Mouse (Mus musculus): ENCODE measurements at regions not wholly inside any gene's neighbourhood (a gene's known extent, or its start where the extent isn't known, plus 50 kb on each side); places are given as distances from the start of the nearest gene placed in this dataset.
"Not testable (repeated sequence)": the region's sequence is repeated elsewhere in the genome, so short reads cannot be mapped to it uniquely, and the experiment has no call there.

DNA sequence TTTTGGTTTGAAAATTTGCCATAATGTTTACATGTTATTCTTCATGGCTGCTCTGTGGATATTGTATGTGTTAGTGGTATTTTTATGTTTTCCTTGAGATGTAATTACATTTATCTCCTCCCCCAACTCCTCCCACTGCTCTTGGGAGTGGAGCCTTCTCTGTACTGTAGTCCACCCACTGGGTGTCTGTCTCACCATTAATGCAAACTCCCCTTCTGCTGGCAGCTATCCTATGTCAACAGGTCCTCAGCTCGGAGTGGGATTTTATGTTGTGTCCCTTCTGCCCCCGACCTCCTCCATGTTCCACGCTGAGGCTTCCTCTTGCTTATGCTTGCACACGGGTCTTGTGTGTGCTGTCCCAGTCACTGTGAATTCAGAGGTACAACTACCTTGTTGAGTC is 330.3 kb upstream of the Tmc3 start:
- no peak for DNase-seq

DNA sequence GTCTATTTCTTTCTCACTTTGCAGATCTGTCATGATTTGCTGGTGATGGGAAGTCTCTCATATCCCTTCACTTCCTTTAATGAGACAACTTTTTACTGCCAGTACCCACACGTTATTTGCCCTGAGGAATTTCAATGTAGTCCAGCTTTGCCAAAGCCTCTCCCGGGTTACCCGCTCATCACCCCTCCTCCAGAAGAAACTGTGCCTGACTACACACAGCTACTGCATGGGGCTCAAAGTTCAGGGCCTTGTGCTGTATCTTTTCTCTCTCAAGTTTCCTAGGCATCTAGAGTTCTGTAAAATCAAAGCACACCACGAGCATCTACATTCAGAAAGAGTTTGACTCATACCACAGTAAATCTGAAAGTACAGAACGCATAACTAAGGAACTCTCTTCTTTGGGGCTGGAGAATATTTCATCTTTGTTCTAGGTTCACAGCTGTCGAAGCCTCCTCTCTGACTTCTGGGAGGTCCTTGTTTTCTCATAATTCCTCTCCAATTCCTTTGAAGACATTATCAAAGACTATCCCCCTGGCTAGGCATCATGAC is 328.4 kb upstream of the Tmc3 start:
- DNase-seq = no peak

DNA sequence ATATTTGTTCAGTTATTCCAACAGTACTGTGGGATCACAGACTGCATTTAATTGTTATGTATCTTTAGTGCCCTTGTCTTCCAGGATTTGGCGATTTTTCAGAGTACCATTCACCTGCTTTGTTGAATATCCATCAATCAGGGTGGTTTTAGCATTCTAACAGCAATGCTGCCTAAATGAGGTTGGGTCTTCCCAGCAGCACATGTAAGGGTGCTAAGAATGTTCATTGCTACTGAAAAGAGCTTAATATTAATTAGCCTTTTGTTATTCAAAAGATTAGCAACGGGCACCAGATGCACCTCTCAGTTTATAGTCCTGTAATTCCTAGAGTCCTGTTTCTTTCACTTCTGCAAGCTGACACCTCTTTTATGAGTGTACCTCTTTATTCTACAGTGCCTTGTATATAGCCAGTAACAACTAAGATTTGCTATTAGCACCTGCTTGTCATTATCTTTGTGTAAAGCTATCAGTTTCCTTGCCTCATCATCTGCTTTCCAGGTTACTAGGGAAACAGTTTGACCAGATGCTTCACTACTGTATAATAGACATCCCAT is 326.3 kb upstream of the Tmc3 start:
- no peak for DNase-seq

DNA sequence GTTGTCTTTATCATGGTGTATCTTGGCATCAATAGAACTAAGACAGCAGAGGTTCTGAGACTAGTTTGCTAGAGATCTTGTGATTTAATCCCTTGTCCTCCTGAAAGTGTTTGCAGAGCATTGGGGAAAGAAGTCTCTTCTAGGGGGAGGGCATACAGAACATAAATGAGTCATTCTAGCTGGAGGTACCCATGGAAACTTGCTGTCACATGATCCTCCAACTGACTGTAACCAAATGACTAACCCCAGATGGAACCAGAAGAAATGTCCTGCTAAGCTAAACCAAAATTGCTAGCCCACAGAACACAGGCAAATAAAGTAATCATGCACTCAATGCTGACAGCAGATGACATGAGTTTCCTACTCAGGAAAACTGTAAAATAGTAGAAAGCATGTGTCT is 323.2 kb upstream of the Tmc3 start:
- no peak for DNase-seq

DNA sequence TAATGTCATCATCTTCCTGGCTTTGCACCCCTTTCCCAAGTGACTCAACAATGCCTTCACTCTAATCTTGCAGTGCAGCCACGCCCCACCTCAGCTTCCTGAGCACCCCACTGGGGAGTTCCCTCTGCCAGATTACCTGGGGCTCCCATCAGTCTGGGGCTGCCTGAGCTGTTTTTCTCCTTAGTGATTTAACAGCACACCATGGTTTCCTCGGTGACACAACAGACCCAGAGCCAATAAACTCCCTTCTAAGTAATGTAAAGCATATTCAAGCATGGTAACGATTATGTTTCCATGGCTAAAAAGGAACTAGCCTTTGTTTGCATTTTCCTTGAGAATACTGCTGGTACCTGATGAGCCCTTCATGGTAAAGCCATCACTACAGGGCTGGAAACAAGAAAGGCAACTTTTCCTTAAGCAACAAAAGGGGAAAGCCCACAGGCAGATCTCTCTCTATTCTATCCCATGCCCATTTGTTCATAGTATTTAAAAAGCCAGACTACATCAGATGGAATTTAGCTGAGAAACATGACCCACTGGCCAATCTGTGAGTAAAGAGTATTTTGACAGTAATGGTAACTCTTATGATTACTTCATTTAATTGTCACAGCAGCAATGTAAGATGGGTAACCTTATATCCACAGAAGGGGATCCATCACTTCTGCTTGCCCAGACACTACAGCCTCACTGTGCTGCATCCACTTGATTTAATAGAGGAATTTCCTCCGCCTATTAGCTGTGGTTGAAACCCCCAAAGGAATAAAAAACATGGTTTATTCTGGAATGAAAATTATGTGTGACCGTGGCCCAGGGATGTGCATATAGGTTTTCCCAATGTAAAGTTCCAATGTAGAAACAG is 294.6 kb upstream of the Tmc3 start:
- DNase-seq = no peak

DNA sequence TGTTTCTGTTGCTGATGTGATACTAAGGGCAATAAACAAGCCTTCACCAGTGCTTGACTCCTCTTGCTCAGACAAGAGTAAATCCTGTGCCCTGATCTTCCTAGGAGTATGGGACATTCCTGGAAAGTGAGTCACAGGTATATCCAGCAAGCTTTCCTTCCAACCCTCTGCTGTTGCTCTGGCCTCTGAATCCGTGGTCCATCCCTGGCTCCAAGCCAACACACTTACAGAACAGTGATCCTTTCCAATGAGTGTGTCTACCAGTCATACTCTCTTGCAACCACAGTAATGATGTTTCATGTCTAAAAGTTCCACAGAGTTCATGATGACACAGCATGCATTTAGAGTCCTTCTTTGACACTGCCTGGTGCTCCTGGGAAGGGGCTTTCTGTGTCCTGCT is 277.6 kb upstream of the Tmc3 start:
- DNase-seq = no peak

DNA sequence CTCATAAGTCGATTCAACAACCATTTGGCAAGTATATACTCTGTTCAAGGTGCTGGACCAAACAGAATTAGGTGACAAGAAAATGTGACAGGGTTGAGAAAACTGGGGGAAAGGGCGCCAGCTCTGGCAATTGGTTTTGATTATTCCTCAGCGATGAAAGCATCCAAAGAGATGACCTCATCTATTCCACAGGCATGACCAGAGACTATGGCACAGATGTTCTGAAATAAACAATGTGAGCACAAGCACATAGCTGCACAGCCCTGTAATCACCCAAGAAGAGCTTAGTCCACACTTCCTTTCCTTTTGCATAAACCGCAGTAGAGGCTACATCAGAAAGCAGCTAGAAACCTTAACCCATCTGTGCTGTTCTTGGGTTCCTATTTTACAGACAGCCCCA is 272.6 kb upstream of the Tmc3 start:
- DNase-seq = peak; percentile 17

DNA sequence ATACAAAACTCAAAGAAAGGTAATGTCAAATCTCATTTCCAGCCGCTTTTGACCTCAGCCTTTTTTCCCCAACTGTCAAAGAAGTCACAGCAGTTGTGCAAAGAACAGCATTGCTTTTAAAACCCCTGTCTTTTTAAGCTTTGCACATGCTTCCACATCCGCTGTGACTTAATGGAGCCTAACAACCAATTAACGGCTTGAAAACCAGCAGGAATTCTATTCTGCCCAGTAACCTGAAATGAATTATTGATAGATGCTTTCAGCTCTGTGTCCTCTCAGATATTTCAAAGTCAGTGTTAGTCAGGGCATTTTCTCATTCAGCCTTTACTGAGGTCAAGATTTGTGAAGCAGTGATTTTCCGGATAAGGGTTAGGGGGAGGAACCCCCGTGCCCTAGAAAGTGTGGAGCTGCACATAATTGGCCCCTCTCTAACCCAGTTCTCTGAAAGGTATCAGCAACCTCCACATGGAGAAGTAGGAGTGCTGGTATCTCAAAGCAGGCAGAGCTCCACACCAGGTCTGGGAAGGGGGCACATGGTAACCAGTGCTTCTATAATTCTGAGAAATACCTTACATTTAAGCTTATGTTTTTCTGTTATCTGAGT is 254.8 kb upstream of the Tmc3 start:
- no peak for DNase-seq

DNA sequence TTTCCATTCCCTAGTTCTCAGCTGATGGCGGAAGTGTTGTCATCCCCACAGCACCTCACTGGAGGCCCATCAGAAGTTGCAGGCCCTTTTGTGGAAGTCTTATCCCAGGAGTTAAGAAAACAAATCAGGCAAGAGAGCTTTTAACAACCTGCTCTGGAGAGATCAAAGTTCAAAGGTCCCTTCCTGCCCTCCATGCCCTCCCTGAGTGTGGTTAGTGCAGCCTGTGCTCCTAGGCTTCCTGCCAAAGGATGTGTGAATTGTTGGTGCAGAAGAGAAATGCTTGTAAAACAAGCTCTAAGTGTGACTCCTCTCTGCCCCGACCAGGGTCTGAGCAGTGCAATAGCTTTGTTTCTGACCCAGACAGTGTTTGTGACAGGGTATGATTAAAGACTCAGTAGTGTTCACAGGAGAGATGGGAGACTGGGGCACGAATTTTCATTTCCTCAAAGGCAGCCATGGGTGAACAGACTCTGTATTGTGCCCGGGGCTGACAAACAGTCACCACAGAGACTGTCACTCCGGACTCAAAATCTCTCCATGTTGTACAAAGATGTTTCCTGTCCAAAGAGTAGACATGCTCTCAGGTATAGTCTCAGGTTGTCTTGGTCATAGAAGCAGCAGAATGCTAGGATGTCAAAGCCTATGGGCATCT is 237.5 kb upstream of the Tmc3 start:
- no peak for DNase-seq

DNA sequence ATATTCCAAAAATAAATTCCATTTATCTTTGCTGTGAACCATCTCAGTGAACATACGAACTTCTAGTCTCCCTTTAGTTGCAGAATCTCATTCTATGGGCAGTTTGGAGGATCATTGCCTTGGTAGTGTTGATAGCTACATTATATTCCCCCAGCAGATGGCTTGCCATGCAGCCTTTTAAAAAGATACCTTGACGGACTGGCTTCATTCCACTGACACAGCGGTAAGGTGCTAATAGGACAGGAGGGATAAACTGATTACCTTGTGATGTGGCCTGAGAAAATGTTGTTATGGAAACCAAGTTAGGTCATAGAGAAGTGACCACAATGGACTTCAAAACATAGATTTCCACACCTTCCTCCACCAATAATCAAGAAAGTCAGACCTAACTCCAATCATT is 215.5 kb upstream of the Tmc3 start:
- no peak for DNase-seq

DNA sequence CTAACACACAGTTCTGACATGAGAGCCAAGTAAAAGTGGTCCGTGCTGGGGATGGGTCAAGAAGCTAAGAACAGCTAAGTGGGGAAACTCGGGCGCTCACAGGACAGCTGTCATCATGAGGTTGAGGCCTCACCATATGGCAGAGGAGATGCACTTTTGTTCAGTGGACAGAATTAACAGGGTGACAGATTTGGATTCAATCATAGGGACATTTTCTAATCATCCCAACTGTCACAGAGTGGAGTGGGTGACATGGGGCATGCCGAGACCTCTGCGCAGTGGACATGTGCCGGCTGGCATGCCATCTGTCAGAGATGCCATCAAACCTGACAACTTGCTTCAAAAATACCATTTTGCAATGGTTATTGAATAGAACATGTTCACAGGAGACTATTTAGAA is 215.1 kb upstream of the Tmc3 start:
- DNase-seq = no peak

DNA sequence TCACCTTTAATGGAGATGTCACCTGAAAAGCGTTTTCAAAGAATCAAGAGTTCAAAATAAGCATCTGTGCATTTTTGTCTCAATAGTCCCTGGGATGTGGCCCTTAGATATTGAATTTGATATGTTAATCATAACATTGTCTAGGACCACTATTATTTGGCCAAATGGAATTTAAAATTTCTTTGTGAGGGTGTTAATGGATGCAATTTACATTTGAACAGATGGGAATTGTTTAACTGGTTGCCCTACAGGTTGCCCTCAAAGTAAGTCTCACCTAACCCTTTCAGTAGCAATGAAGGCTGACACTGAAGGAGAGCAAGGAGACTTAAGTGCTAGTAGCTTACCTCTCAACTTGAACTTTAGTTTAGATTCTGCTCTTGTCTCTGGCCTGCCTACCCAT is 207.9 kb upstream of the Tmc3 start:
- DNase-seq = no peak

DNA sequence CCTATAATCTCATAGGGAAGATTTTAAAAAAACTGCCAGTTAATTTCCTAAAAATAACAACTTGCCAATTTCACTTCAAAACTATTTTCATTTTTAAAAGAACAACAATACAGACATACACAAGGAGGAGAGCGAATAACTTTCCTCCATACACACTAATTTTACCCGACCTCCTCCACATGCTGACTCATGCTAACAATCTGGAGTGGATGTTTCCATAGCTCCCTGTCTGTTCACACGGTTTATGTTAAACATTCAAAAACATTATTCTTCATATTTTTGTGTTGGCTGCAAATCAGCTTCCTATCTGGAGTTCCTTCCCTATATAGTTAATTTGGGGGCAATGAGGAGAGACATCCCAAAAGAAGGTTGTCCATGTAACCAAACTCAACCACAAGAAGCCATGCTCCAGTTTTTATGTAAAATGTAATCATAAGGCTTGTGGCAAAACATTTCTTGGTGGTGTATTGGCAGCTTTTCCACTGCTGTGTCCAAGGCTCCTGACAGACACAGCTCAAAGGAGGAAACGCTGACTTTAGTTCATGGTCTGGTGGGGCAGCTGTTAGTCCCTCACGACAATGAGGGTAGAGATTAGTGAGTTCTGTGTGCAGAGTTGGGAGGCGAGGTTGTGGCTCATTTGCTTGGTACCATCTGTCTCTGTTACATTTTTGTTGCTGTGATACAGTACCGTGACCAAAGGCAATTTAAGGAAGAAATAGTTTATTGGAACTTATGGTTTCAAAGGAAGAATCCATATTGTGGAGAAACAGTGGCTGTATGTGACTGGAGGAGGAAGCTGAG is 203.1 kb upstream of the Tmc3 start:
- no peak for DNase-seq

DNA sequence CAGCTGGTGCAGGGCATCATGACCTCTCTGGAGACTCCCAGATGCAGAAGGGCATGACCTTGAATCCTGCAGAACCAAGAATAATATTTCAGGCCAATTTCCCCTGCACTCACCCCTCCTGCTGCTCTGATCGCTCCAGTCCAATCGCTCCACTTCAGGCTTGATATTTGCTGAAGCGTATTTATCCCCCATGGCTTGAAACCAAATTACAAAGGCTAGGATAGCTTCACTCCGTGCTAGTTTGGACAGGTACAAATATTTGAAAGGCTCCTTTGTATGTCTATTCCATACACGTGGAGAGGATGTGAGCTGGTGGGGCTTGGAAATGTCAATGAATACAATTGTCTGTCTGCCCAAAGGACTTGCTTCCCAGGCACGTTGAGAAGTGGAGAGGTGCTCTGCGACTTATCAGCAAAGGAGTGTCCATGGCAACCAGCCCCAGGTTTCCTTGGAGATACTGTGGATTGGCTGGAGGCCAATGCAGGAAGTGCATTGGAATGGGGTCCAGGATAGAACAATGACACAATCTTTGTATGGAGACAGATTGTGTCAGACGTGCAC is 201.8 kb upstream of the Tmc3 start:
- DNase-seq = peak; percentile 5

DNA sequence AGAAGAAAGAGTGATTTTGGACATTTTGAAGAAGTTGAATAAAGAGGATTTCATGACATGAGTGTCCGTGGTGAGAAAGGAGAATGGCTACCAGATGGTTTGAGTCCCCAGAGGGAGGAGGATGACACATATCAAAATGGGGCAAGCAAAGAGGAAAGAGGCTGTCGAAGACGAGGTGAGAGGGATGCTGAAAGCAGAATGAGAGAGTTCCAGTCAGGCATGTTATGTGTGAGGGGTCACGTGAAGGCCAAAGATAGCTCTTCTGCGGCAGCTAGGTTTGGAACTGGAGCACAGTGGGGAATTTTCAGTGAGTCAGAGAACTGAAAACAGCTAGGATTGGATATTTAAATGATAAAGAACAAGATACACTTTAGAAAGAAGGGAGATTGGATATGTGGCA is 193.3 kb upstream of the Tmc3 start:
- DNase-seq = no peak

DNA sequence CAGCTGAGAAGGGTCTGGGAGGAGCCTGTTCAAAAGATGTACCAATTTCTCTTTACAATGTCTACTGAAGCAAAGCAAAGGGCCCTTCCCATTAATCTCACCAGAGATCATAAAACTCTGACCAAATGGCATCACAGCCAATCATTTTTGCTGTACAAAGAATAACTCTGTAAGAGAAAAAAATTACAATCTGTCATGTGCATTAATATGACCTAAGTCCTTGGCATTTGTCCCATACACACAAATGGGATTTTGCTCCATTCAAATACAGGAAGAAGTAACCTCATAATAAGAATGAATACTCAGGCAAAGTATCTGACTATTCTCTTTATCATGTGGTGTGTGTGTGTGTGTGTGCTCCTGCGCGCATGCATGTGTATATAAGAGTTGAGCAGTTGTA is 192.5 kb upstream of the Tmc3 start:
- no peak for DNase-seq

DNA sequence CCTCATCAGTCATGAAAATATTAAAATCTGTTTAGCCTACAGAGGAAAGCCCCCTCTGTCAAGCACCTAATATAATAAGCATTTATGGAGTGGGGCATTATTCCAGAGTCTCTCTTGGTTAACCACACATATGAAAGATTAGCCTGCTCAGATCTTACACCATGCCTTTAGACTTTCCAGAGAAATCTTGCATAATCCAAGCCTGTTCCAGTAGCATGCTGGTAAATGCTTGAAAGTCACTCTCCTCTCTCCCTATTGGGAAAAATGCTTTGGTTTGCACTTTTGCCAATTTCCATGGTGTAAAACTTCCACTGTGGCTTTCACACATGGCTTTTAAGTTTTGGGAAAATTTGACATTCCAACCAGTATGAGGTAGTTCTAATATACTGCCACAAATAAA is 192.1 kb upstream of the Tmc3 start:
- no peak for DNase-seq

DNA sequence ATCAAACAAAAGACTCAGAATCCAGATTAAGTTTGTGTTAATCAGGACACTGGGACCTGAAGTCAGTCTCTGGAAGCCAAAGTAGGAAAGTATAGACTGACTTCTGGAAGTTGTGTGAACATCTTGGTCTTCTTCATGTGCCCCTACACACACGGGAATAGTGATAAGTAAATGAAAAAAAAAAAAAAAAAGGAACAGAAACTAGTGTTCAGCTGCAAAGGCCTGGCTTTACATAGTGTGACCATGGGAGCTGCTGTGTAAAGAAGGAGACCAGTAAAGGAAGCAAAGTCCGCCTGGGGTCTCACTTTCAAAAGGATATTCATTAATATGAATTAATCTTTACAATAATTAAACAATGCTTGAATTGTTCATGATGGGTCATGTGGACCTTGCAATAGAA is 190.6 kb upstream of the Tmc3 start:
- DNase-seq = no peak

DNA sequence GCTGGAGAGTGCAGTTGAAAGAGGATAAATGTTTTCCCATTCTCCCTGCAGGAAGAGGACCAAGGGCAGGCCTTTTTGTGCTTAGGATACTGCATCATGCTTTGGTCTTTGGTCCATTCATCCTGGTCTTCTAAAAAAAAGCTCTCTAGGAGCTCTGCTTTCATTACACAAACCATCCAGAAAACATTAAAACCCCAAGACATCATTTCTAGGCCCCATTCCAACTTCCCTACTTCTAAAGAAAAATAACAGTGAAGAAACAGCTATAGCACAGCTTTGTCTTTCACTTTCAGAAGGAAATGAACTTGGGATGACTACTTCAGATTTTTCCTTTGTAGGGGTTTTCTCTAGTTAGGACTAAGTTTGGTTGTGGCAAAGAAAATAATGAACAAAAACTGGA is 185.1 kb upstream of the Tmc3 start:
- no peak for DNase-seq

DNA sequence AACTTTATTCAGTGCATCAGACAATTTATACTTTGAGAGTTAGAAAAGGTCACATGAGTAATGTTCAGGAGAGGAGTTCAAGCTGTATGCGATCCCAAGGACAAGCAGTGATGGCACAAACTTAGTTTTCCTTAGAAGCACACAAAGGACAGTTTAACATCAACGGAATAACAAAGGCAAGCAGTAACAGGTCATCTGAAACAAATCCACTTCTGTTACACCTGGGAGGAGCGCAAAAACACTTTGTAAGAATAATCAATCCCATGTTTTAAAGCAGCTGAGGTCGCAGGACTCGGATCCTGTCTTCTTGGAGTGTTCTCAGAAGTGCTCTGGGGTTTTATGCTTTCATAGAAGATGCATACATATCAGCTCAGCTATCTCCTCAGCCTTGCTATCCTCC is 183.7 kb upstream of the Tmc3 start:
- no peak for DNase-seq

DNA sequence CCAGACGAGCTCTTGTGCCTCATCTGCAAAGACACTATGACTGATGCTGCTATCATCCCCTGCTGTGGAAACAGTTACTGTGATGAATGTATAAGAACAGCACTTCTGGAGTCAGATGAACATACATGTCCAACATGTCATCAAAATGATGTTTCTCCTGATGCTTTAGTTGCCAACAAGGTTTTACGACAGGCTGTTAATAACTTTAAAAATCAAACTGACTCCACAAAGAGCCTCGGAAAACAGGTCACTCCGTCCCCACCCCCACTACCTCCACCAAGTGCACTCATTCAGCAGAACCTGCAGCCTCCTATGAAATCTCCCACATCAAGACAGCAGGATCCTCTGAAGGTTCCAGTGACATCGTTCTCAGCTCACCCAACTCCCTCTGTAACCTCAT is 172.0 kb upstream of the Tmc3 start:
- not testable (repeated sequence) for DNase-seq

DNA sequence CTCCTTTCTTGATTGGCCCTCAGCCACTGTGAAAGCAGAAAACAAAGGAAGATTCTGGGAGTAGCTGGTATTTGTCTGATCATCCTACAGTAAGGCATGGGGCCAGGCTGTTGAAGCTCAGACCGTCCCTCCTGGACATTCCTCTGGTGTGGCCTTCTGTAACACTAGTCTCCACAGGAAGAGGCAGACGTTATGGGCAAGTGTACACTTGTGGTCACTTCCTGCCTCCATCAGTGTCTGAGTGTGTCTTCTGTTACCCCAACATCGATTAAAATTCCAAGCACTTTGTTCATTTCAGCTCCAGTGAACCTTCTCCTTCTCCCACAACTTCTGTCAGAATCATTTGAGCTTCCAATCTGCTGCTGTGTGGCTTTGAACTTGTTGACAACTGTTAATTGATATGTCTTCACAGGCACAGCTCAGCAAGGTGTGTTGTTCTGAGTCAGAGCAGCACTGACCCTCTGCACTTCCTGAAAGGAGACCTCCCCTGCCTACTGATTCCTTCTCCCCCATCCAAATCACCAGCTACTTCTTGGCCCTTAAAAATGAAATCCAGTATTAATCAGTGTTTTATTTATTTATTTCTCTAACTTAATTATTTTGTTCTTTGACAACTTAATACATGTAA is 154.7 kb upstream of the Tmc3 start:
- no peak for DNase-seq
